Mouse (Mus musculus) kidney, adult 2 months (tissue): ENCODE measurements around the gene Card10.

Experiments
- CTCF ChIP-seq: fragments of 200-500 bp; conservative IDR thresholded peaks from 2 replicates; pipeline ENCODE4 v1.5.1; 2011; ENCODE audit warnings: low read depth, mild to moderate bottlenecking, control low read depth, low read length, moderate library complexity, mixed read lengths; ENCODE audit not compliant: insufficient read depth, insufficient read length
- POLR2A ChIP-seq: fragments of 200-500 bp; IDR thresholded peaks from one replicate; pipeline ENCODE4 v1.6.1; 2011; ENCODE audit warnings: low read depth, low read length, control low read depth

GRCm38 (mm10) chr15:78771531-78772367, 31.1 kb downstream of the Card10 start:
- no peak for TF ChIP-seq POLR2A
- TF ChIP-seq CTCF, result no peak
